Mouse (Mus musculus): ENCODE measurements around the gene Wwox. TPM values are rescaled to one million over a fixed set of nuclear protein-coding genes. Genes with fewer than 3 reads are reported as not detected.

Gene Wwox
- polyA plus RNA-seq, 1 experiment from 2014 or later = 13.8 TPM

GRCm38 (mm10) chr8:114885026-114885592 lies 445.7 kb downstream of the Wwox start:
- Histone ChIP-seq H3K27ac (ENCODE audit: low read depth, low read length) (no peak overlapping the region), H3K27me3 (ENCODE audit: control insufficient read depth, insufficient read depth, low read length) (no peaks in the 10 kb centered on the region), H3K4me1 (replicated peaks; ENCODE audit: control insufficient read depth, insufficient read depth, low read length) (peaks cover 4% of the 10 kb centered on the region; the same call in 1 of the 2 replicates), H3K9me3 (ENCODE audit: control insufficient read depth, low read length) (no peaks in the 10 kb centered on the region), H3K9ac (ENCODE audit: low read length) (no peak overlapping the region), H3K36me3 (ENCODE audit: control insufficient read depth, insufficient read depth, low read length) (no peaks in the 10 kb centered on the region), H3K4me2 (ENCODE audit: low read depth, low read length, severe bottlenecking) (peak overlapping the region; percentile 28; the same call in 1 of the 2 replicates), H3K4me3 (ENCODE audit: low read depth, low read length) (no peak overlapping the region)
- 14% methylated on average over 18 of the region's 18 CpGs for WGBS
- ATAC-seq (replicated peaks; ENCODE audit: low FRiP score) (peak; percentile 37), DNase-seq (ENCODE audit: low spot score) (no peak)

GRCm38 (mm10) chr8:114888388-114888787 lies 448.9 kb downstream of the Wwox start:
- no peak for ATAC-seq (replicated peaks; ENCODE audit: low FRiP score)
- 86% methylated on average over 3 of the region's 3 CpGs for WGBS

GRCm38 (mm10) chr8:114889578-114890374 lies 450.3 kb downstream of the Wwox start:
- WGBS = 75% methylated on average over 16 of the region's 16 CpGs
- no peaks in the 10 kb centered on the region for H3K9me3 ChIP-seq (ENCODE audit: control insufficient read depth, low read length)
- H3K4me2 ChIP-seq (ENCODE audit: low read depth, low read length, severe bottlenecking) = no peak overlapping the region
- H3K27me3 ChIP-seq (ENCODE audit: control insufficient read depth, insufficient read depth, low read length) = no peaks in the 10 kb centered on the region
- H3K4me3 ChIP-seq (ENCODE audit: low read depth, low read length) = no peak overlapping the region
- no peak for ATAC-seq (replicated peaks; ENCODE audit: low FRiP score)
- no peak overlapping the region for H3K9ac ChIP-seq (ENCODE audit: low read length)
- H3K4me1 ChIP-seq (replicated peaks; ENCODE audit: control insufficient read depth, insufficient read depth, low read length) = peaks cover 4% of the 10 kb centered on the region; the same call in 1 of the 2 replicates
- H3K27ac ChIP-seq (ENCODE audit: low read depth, low read length) = no peak overlapping the region
- DNase-seq (ENCODE audit: low spot score) = no peak
- H3K36me3 ChIP-seq (ENCODE audit: control insufficient read depth, insufficient read depth, low read length) = no peaks in the 10 kb centered on the region

More at GRCm38 (mm10) chr8:114888388-114888787, 448.9 kb downstream of the Wwox start:
- no peaks in the 10 kb centered on the region for H3K36me3 ChIP-seq (ENCODE audit: control insufficient read depth, insufficient read depth, low read length)
- no peak overlapping the region for H3K4me2 ChIP-seq (ENCODE audit: low read depth, low read length, severe bottlenecking)
- H3K27me3 ChIP-seq (ENCODE audit: control insufficient read depth, insufficient read depth, low read length) = no peaks in the 10 kb centered on the region
- H3K27ac ChIP-seq (ENCODE audit: low read depth, low read length) = no peak overlapping the region
- peaks cover 4% of the 10 kb centered on the region; the same call in 1 of the 2 replicates for H3K4me1 ChIP-seq (replicated peaks; ENCODE audit: control insufficient read depth, insufficient read depth, low read length)
- no peak overlapping the region for H3K4me3 ChIP-seq (ENCODE audit: low read depth, low read length)
- H3K9ac ChIP-seq (ENCODE audit: low read length) = no peak overlapping the region
- DNase-seq (ENCODE audit: low spot score) = no peak
- no peaks in the 10 kb centered on the region for H3K9me3 ChIP-seq (ENCODE audit: control insufficient read depth, low read length)

GRCm38 (mm10) chr8:114890478-114890877 lies 451.0 kb downstream of the Wwox start:
- WGBS = 67% methylated on average over 5 of the region's 5 CpGs
- H3K27ac ChIP-seq (ENCODE audit: low read depth, low read length) = no peak overlapping the region

GRCm38 (mm10) chr8:114891252-114891651 lies 451.8 kb downstream of the Wwox start:
- Histone ChIP-seq H3K27ac (ENCODE audit: low read depth, low read length) (no peak overlapping the region), H3K9me3 (ENCODE audit: control insufficient read depth, low read length) (no peaks in the 10 kb centered on the region), H3K4me3 (ENCODE audit: low read depth, low read length) (no peak overlapping the region), H3K4me1 (replicated peaks; ENCODE audit: control insufficient read depth, insufficient read depth, low read length) (peaks cover 2% of the 10 kb centered on the region; the same call in 1 of the 2 replicates), H3K27me3 (ENCODE audit: control insufficient read depth, insufficient read depth, low read length) (no peaks in the 10 kb centered on the region), H3K4me2 (ENCODE audit: low read depth, low read length, severe bottlenecking) (no peak overlapping the region), H3K9ac (ENCODE audit: low read length) (no peak overlapping the region), H3K36me3 (ENCODE audit: control insufficient read depth, insufficient read depth, low read length) (no peaks in the 10 kb centered on the region)
- WGBS = 63% methylated on average over 4 of the region's 4 CpGs
- DNase-seq (ENCODE audit: low spot score) (no peak), ATAC-seq (replicated peaks; ENCODE audit: low FRiP score) (no peak)

More at GRCm38 (mm10) chr8:114890478-114890877, 451.0 kb downstream of the Wwox start:
- ATAC-seq (replicated peaks; ENCODE audit: low FRiP score) = no peak
- Histone ChIP-seq H3K9ac (ENCODE audit: low read length) (no peak overlapping the region), H3K9me3 (ENCODE audit: control insufficient read depth, low read length) (no peaks in the 10 kb centered on the region), H3K4me3 (ENCODE audit: low read depth, low read length) (no peak overlapping the region), H3K27me3 (ENCODE audit: control insufficient read depth, insufficient read depth, low read length) (no peaks in the 10 kb centered on the region), H3K4me2 (ENCODE audit: low read depth, low read length, severe bottlenecking) (no peak overlapping the region), H3K36me3 (ENCODE audit: control insufficient read depth, insufficient read depth, low read length) (no peaks in the 10 kb centered on the region), H3K4me1 (replicated peaks; ENCODE audit: control insufficient read depth, insufficient read depth, low read length) (peaks cover 2% of the 10 kb centered on the region; the same call in 1 of the 2 replicates)
- no peak for DNase-seq (ENCODE audit: low spot score)

- Histone ChIP-seq H3K9ac (ENCODE audit: low read length) (no peak overlapping the region), H3K36me3 (ENCODE audit: control insufficient read depth, insufficient read depth, low read length) (no peaks in the 10 kb centered on the region), H3K27me3 (ENCODE audit: control insufficient read depth, insufficient read depth, low read length) (peaks cover 4% of the 10 kb centered on the region; the same call in 1 of the 2 replicates), H3K4me2 (ENCODE audit: low read depth, low read length, severe bottlenecking) (no peak overlapping the region), H3K4me3 (ENCODE audit: low read depth, low read length) (no peak overlapping the region), H3K27ac (ENCODE audit: low read depth, low read length) (no peak overlapping the region), H3K4me1 (replicated peaks; ENCODE audit: control insufficient read depth, insufficient read depth, low read length) (peaks cover 11% of the 10 kb centered on the region; the same call in 1 of the 2 replicates), H3K9me3 (ENCODE audit: control insufficient read depth, low read length) (no peaks in the 10 kb centered on the region)
- DNase-seq (ENCODE audit: low spot score) (no peak), ATAC-seq (replicated peaks; ENCODE audit: low FRiP score) (no peak)
- WGBS = 82% methylated on average over 8 of the region's 8 CpGs
Observed at GRCm38 (mm10) chr8:114897432-114897831, 458.0 kb downstream of the Wwox start.

GRCm38 (mm10) chr8:114899157-114899556 lies 459.7 kb downstream of the Wwox start:
- WGBS = 16% methylated on average over 12 of the region's 12 CpGs
- peak; percentile 88 for ATAC-seq (replicated peaks; ENCODE audit: low FRiP score)
- peak overlapping the region; percentile 26; the same call in 1 of the 2 replicates for H3K4me2 ChIP-seq (ENCODE audit: low read depth, low read length, severe bottlenecking)
- H3K9me3 ChIP-seq (ENCODE audit: control insufficient read depth, low read length) = peaks cover under 1% of the 10 kb centered on the region; the same call in 1 of the 2 replicates
- peaks cover 11% of the 10 kb centered on the region; the same call in 1 of the 2 replicates for H3K4me1 ChIP-seq (replicated peaks; ENCODE audit: control insufficient read depth, insufficient read depth, low read length)
- H3K27ac ChIP-seq (ENCODE audit: low read depth, low read length) = no peak overlapping the region
- peaks cover 4% of the 10 kb centered on the region; the same call in 1 of the 2 replicates for H3K27me3 ChIP-seq (ENCODE audit: control insufficient read depth, insufficient read depth, low read length)
- no peak overlapping the region for H3K9ac ChIP-seq (ENCODE audit: low read length)
- no peaks in the 10 kb centered on the region for H3K36me3 ChIP-seq (ENCODE audit: control insufficient read depth, insufficient read depth, low read length)
- DNase-seq (ENCODE audit: low spot score) = peak; percentile 66
- H3K4me3 ChIP-seq (ENCODE audit: low read depth, low read length) = no peak overlapping the region

GRCm38 (mm10) chr8:114902584-114902983 lies 463.1 kb downstream of the Wwox start:
- H3K36me3 ChIP-seq (ENCODE audit: control insufficient read depth, insufficient read depth, low read length) = no peaks in the 10 kb centered on the region
- H3K9me3 ChIP-seq (ENCODE audit: control insufficient read depth, low read length) = peaks cover 3% of the 10 kb centered on the region; the same call in 1 of the 2 replicates
- ATAC-seq (replicated peaks; ENCODE audit: low FRiP score) (no peak), DNase-seq (ENCODE audit: low spot score) (no peak)
- H3K4me2 ChIP-seq (ENCODE audit: low read depth, low read length, severe bottlenecking) = no peak overlapping the region
- no peak overlapping the region for H3K4me3 ChIP-seq (ENCODE audit: low read depth, low read length)
- H3K9ac ChIP-seq (ENCODE audit: low read length) = no peak overlapping the region
- H3K27ac ChIP-seq (ENCODE audit: low read depth, low read length) = no peak overlapping the region
- 90% methylated on average over 5 of the region's 5 CpGs for WGBS
- peaks cover 4% of the 10 kb centered on the region; the same call in 1 of the 2 replicates for H3K27me3 ChIP-seq (ENCODE audit: control insufficient read depth, insufficient read depth, low read length)
- H3K4me1 ChIP-seq (replicated peaks; ENCODE audit: control insufficient read depth, insufficient read depth, low read length) = peaks cover 11% of the 10 kb centered on the region; the same call in 1 of the 2 replicates
